Mouse (Mus musculus): ENCODE measurements around the gene Itga4. TPM values are rescaled to one million over a fixed set of nuclear protein-coding genes. Genes with fewer than 3 reads are reported as not detected.

Gene Itga4
- polyA plus RNA-seq, 1 experiment from 2014 or later = 35.5 TPM

Other genes starting within 250 kb of the Itga4 start
- 0.10 TPM in 2 replicates for gene Neurod1, start 201.3 kb downstream of the Itga4 start, polyA plus RNA-seq (2014; fragmentation: Nextera tagmentation; extraction: Ambion mirVana)
- 0.77 and 0.97 TPM in 2 replicates for gene Cerkl, start 201.4 kb downstream of the Itga4 start, polyA plus RNA-seq (2014; fragmentation: Nextera tagmentation; extraction: Ambion mirVana)

Measured in liver, embryonic 11.5 days (tissue).